Mouse (Mus musculus) urinary bladder, postnatal 36 days (tissue): ENCODE results near the gene Rasgrp3.
A peak's percentile ranks its signal among the peaks of the same experiment; 100 is the strongest.
"Not testable (repeated sequence)": the region's sequence is repeated elsewhere in the genome, so short reads cannot be mapped to it uniquely, and the experiment has no call there.

Experiments used
- DNase-seq, 2 experiments: peaks; one replicate each; pipeline ENCODE4 v3.0.0; 2022; ENCODE audit warnings: low spot score in 2 of 2, mixed read lengths in 1 of 2

The Rasgrp3 gene

DNA sequence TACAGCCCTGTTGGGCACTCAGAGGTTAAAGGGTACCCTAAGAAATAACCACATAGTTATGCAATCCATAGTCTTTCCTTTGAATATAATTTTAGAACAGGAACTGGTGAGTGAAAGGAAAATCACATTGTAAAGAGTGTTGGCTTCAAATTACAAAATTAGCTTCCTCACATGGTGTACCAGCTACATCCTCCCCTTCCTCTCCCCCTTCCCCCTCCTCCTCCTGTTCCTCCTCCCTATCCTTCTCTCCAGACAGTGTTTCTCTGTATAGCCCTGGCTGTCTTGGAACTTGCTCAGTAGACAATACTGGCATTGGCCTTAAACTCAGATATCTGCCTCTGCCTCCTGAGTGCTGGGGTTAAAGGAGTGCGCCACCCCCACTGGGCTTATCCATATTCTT is 26.1 kb downstream of the Rasgrp3 start:
- no peak for DNase-seq

DNA sequence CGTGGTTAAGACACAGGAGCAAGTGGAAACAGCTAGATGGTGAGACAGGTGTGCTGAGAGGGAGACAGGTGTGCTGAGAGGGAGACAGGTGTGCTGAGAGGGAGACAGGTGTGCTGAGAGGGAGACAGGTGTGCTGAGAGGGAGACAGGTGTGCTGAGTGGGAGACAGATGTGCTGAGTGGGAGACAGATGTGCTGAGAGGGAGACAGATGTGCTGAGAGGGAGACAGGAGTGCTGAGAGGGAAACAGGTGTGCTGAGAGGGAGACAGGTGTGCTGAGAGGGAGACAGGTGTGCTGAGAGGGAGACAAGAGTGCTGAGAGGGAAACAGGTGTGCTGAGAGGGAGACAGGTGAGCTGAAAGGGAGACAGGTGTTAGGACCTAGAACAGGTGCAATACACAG is 27.5 kb downstream of the Rasgrp3 start:
- DNase-seq = not testable (repeated sequence)

DNA sequence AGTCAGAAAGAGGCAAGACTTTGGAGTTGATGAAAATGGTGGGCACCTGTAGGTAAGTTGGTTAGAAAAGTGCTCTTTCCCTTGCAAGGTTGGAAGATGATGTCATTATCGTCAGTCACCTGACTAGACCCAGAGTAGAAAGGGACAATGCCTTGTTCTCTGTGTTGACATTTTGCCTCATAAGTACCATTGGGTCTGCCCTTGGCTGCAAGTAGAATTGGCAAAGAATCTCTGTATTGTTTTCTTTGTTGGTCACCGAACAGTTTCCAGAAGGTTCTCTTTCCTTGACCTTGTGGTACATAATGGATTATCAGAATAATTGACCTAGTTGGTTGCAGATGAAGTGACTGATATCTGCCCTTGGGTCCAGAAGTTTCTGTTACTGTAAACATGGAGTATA is 27.9 kb downstream of the Rasgrp3 start:
- DNase-seq = no peak

DNA sequence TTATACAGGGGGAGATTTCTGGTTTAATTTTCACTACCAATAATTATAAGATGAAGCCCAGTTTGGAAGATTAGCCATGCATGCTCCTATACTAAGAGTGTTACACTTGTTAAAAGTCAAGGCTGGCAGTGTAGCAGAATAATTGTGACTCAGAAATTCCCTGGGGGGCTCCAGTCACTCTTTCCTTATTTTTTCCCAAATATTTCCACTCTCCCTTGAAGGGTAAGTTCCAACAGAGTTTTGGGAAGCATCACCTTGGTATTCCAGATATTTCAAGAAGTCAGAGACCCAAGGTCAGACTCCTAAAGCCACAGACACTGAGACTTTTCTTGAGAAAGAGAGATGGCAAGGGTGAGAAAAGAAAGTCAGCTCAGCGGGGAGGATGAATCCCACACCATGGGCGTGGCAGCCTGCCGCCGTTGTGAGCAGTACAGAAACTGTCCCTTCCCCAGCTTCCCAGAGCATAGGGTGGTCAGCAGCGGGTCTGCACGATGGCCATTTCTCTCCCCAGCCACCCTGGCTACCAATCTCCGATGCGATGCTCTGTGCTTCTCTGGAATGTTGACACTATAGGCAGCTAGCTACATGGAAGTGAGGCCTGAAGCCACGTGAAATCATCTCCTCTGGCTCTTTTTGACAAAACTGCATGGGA is 28.8 kb downstream of the Rasgrp3 start:
- DNase-seq = no peak

DNA sequence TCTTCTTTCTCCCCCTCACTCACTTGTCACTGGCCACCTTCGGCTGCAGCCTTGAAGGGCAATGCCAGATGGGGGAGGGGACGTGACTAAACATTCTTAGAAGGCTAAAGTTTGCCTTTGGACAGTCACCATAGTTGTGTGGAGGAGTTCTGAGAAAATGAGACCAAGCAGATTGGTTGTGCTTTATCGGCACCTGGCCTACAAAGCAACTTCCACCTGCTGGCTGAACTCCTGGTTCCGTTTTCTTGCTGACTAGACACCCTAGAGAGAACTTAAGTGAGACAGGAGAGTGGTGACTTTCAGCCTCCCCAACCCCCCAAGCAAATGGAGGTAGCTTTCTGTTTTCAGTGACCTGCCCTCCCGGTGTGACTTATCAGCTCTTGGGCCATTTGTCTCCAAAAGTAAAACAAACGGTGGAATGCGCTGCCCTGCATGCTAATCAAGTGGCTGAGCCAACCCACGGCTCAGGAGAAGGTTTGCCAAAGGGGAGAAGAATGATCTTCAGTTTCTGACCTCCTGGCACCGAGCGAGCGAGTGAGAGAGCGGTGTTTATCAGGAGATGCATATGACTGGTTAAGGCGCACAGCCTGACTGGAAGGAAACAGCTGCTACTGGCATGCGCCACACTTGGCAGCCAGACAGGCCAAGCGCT is 29.4 kb downstream of the Rasgrp3 start:
- peak; percentile 22 to 71 for DNase-seq

DNA sequence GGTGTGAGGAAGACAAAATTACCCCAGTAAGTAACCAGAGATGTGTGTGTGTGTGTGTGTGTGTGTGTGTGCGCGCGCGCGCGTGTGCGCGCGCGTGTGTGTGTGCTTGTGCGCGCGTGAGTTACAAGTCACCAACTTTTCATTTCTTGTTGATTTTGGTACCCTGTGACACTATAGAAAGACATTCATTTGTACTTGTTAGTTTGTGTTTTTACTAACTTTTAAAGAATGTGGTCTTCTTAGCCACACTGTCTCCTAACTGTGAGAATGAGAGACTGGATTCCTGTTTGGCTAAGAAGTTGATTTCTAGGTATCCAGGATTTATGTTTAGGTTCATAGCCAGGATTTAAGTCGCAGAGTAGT is 29.9 kb downstream of the Rasgrp3 start:
- no peak for DNase-seq

DNA sequence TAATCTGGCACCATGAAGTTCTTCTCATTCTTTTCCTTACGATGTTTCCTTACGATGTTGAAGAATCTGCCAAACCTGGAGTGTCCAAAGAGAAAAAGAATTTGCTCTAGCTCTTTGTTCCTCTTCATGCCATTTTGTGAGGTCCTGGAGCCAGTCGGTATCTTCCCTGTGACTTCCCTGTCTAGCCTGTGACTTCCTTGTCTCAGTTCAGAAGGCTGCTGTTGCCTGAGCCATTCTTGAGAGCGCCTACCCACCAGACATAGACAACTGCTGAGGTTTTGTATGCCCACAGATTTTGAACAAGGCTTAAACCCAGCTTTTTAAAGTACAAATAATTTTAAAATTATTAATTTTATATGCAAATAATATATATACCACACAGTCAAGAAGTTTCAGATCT is 31.3 kb downstream of the Rasgrp3 start:
- DNase-seq = no peak

DNA sequence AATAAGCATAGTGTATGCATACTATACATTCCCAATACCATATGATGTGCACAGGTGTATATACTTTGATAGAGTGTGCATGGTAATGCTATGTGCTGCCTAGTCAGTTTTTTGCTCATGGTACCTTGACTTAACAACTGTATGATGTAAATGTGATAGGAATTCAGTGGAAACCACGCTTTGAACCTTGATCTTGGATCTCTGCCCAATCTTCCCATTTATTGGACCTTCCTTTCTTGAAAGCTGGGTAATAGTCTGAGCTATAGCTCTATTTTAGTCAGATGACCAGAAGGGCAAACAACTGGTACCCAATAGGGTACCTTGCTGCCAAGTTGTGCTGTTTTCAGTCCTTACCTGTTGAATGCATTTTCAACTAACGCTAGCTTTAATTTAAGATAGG is 31.8 kb downstream of the Rasgrp3 start:
- no peak for DNase-seq

DNA sequence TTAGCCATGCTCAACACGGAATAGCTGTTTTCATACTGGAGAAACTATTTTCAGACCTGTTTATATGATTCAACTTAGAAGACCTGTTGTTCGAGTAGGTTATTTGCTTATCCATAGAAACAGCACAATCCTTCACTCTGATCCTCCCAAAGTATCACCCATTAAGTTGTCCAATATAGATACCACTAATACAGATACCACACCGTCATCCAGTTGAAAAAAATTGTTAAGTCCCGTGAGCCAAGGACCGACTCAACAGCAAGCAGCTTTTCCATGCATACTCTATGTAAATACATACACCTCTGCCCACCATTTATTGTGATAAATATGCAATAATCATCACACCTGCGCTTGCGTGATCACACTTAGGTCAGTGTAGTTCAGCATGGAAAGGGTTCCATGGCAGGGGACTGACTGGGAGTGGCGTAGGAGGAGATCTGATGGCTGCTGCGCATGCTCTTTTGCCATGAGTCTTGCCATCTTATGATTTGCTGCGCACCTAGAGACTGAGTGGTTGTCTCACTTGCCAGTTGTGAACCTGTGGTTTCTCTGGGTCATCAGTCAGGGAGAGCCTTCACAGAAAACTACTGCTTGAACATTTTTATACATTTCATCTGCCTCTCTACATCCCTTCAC is 32.9 kb downstream of the Rasgrp3 start:
- no peak for DNase-seq

DNA sequence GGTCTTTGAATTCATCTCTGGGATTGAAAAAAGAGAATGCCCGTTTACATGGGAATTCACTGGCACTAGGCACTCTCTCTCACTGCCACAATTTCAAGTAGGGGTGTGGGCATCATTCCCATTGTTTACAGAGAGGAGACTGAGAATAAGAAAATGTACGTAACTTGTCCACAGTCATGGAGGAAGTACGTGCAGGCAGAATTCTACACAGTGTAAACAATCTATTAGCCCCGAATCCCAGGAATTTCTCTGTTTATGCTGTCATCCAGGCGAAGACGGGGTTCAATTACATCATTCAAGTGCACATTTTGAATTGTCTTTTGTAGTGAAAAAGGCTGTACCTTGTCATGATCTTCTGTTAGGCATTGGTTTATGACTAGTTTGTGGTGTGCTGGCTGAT is 34.6 kb downstream of the Rasgrp3 start:
- DNase-seq = no peak

DNA sequence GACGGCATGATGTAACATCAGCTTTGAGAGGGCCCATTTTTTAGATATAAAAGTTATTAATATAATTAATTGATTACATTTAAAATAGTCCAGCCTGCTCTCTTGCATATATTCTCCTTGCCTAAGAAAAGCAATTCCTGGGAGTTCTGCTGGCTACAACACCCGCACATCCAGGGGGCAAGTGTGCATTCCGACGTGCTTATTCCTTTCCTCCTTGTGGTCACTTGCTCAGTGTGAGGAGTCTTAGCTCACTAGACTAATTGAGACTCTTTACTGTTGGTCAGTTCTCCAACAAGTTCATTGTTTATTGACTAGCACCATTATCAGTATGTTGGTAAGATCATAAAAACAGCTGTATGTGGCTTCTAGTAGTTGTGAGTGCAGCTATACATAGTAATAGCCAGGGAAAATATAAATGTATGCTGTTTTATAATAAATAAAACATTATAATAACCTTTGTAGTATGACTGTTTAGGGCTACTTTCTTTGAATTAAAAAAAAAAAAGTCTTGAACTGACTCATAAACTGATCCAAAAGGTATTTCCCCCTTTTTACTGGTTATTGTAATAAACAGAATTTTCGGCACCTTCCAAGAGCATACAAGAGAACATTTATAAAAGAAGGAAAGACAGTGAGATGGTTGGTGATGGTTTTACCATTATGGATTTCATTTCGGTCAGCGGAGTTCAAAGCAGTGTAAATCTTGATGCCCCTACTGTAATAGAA is 35.4 kb downstream of the Rasgrp3 start:
- no peak for DNase-seq

DNA sequence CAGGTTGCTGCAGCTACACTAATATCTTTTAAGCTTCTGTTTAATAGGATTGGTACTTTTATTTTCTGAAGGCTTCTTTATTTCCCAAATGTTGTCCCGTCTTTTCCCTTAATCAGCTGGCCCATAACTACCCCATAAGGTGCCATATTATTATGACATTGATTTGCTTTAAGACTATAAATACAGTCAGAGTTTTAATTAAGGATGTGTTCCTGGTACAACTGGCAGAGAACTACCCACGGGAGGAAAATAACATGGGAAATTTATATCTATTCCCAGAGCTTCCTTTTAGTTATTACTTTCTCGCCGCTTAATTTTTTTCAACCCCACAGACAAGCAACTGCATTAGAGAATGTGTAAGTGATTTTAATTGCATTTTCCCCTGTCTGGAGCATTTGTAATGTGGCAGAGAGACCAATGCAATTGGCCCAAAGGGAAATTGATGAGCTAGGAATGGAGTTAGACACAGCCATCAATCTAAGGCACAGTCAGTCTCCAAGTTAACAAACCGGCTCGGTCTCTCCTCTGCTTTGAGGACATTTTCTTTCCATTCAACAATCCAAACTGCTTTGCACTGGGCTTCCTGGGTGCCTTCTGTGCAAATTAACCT is 36.1 kb downstream of the Rasgrp3 start:
- no peak for DNase-seq

DNA sequence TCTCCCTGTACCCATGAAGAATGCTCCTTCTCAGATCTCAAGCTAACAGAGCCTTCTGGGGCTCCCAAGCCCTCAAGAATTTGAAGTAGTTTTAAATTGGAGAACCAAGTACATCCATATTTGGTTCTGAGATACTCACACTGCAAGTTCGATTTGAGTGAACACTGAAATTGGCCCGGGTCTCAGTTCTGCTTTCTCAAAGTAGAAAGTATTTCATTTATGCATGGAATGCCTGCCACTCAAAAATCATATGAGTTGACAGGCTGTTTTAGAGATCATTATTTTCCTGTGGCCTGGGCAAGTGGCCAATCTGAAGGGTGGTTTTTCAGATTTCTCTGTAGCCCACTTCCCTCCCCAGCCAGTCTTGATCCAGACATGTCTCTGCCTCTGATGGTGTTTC is 36.7 kb downstream of the Rasgrp3 start:
- no peak for DNase-seq

DNA sequence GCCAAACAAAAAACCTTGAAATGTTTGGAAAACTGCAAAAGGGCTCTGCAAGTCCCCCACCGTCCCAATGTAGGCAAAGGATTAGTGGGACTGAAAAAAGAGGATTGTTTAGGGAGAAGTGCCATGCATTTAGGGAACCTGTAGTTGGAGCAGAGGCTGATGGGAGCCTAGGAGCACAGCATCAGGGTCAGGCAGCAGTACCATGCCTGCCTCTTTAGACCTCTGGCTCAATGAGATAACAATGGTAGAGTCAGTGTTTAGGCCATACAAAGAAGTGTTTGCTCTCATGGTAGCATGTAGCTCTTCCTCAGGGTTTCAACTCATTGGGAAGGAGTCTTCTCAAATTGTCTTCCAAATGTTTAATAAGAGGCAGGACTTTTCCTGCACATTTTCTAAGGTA is 40.3 kb downstream of the Rasgrp3 start:
- no peak for DNase-seq

DNA sequence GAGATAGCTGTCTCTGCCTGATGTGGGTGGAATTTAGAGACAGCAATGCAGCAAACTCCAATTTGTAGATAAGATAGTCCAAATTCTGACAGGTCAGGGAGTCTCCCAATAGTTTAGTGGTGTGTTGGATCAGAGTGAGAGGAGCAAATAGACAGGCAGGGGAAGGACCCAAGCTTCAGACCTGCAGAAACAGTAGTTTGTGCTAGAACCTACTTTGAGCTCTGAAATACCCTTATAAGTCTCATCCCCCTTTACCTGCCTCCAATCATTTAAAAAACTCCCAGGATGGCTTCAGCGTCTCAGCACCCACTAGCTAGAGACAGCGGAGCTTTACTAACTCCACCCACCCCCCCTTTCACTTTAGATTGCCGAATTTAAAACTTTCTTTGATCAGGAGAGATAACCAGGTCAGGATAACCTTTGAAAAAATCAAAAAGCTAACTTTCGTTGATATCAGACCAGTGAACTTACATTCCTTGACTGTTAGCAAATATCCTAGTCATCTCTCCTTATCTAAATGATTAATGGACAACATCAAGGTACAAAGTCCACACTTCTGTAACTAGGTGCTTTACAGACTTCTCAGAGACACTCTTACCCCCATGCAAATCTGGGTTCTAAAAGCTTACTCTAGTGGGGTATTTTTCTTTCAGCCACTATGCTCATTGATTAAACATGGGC is 41.2 kb downstream of the Rasgrp3 start:
- DNase-seq = no peak

DNA sequence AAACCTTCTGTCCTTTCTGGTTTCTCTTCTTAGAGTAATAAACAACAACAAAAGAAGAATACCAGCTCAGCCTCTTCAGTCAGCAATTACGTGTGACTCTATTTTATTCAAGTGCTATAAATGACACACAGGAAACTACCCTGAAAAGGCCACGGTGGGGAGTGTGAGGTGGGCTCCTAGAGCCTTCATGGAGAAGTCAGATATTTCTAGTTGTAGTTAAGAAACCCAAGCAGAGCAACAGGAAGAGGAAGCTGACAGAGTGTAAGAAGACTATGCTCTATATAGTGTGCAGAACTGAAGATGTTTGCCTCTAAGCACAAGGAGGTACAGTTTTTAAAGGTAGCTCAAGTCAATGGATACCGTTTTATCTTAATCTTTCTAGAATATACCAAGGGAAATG is 42.0 kb downstream of the Rasgrp3 start:
- DNase-seq = no peak

DNA sequence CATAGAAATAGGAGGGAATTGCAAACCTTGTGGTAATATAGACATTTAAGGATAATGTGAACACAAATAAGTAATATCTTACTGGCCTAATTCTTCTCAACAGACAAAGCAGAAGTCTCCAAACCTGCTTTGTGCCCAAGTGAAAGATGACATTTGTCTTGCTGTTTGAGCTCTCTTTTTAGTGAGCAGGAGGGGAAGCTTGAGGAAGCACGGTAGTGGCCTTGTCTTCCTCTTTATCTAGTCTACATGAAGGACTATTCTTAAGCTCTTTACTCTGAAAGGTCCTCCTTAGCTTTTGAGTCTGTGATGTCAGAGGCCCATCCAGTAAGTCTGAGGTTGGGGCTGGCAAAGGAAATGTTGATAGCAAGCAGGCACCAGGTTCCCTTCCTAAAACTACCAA is 43.1 kb downstream of the Rasgrp3 start:
- DNase-seq = no peak

DNA sequence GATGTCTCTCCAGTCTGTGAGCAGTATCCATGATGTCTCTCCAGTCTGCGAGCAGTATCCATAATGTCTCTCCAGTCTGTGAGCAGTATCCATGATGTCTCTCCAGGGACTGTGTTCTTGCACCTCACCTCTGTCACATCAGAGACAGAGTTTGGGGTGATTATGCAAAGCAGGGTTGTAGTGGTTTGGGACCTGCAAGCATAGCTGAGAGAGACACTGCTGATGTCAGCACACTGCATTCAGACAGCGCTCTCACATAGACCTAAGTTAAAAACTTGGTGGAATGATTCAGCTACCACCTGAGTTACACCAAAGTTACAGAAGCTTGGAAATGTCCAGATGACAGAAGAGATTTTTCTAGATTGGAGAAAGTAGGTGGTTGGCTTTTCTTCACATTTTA is 44.0 kb downstream of the Rasgrp3 start:
- DNase-seq = no peak

DNA sequence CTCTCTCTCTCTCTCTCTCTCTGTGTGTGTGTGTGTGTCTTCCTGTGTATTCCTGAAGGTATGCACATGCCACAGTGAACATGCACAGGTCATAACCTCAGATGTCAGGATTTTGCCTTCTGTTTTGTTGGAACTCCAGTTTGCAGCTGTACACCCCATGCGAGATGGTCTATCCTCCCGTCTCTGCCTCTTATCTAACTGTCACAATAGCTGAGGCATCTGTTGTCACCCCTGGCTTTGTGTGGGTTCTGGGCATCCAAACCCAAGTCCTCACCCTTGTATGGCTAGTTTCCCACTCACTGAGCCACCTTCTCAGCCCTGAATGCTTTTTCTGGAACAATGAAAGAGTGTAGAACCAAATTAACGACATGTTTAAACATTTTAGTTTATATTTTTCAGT is 44.7 kb downstream of the Rasgrp3 start:
- no peak for DNase-seq

DNA sequence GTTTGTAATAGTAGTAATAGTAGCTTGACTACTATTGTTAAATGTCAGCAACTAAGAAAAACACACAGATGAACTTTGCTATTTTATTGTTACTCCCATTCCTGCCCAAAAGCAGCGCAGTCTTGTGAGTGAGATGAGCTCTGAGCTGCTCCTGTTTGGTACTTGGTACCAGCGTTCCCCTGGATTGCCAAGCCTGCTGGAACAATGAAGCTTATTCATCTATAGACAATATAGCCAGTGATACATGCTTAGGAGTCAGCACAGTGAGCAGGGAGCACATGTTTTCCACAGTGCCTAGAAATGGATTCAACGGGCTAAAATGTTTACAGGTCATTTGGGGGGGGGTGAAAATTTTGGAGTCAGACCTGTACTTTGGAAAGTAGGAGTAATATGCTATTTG is 50.5 kb downstream of the Rasgrp3 start:
- no peak for DNase-seq

DNA sequence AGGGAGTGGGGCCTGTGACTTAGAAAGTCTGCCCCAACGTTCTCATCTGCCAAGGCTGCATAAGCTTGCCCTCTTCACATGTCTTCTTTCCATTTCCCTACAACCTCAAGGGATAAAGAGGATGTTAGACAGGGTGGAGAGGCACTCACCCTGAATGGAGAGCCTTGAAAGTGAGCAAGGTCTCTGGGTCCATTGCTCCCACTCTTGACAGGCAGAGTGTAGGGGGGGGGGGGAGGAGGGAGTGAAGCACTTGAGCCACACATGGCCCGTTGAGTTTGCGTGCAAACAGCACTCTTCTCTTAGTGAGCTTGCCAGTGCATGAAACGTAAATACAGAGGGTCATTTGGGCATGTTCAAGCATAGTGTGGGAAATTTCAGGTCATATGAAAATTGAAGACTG is 59.5 kb downstream of the Rasgrp3 start:
- DNase-seq = no peak

DNA sequence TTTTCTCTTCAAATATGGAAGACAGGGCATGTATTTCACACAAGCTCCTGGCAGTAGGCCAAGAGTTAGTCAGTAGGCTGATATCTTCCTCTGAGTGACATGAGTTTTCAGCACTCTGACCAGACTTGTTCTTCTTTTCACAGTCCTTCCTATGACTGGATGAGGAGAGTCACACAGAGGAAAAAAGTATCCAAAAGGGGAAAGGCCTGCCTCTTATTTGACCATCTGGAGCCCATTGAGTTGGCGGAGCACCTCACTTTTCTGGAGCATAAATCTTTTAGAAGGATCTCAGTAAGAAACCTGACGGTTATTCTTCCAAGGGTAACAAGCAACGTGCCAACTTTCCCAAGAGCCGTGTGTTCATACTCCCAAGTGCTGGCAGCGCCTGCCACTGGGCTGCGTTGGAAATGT is 62.5 kb downstream of the Rasgrp3 start:
- DNase-seq = peak in 1 of 2 experiments; percentile 40
